Mouse (Mus musculus) kidney, postnatal 4 days (tissue): ENCODE data around the gene Tcf3.

Experiments
- DNase-seq, 2 experiments: peaks; one replicate each; pipeline ENCODE4 v3.0.0; 2021; ENCODE audit warnings: mixed read lengths in 2 of 2

Gene Tcf3

DNA sequence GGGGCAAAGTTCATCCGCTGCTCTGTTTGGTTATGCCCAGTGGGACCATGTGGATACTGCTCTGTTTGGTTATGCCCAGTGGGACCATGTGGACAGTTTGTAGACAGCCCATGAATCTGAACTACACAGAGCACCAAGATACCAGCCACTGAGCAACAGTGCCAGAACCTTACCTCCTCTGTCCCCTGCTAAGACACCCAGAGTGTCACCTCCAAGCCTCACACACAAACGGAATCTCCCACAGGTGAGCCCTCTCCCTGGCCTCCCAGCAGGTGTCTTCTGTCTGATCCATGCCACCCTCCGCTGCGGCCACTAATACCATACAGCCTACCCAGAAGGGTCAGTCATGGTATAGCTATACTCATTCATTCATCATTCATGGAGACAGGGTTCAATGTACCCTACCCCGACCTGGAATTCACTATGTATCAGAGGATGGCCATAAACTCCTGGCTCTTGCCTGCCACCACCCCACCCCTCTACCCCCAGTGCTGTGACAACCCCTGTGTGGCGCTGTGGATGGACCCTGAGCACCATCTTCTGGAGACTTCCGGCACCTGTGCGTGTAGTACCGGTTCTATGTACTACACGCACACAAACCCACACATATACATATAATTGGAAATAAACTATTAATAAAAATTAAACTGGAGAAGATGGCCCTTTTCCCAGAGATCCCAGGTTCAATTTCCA is 27.8 kb downstream of the Tcf3 start:
- peak in 1 of 2 experiments; percentile 54 for DNase-seq

DNA sequence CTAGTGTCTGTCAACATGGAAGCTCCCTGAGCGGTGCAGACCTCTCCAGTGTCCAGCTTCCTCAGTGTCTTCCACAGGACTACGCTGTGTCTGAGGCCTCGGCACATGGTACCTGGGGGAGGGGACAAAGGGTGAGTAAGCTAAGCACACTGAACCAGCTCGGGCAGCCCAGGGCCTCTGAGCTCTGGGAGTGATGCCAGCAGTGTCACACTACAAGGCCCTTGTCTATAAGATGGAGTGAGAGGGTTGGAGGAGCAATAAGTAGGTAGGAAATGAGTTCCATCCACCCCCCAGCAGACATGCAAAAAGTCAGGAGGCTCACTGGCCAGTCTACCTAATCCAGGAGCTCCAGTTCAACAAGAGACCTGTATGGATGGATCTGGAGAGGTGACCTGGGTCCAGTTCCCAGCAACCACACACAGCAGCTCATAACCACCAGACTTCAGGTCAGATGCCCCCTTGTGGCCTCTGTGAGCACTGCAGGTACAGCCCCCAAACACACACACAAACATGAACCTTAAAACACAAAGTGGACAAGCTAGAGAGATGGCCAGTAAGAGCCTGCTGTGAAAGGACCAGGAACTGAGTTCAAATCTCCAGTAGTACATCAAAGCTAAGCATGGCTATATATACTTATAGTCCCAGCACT is 30.3 kb downstream of the Tcf3 start:
- peak; percentile 51 to 55 for DNase-seq

DNA sequence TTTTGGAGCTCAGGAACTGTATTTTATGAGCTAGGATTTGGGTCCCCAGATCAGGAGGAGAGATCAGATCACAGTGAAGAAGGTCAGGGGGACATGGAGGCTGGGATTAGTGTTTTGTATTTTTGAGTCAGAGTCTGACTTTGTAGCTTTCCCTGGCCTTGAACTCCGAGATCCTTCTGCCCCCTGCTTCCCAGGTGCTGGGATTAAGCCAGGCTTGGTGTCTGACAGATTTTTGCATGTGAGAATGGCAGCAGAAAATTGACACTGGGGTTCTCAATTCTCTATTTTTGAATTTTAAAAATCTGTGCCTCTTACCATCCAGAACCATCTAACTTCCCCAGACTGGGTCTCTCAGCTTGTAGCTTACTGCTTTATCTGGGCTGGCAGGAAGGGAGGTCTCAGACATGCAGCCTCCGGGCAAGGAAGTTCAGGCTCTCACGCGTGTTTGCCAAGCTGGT is 32.7 kb downstream of the Tcf3 start:
- no peak for DNase-seq

DNA sequence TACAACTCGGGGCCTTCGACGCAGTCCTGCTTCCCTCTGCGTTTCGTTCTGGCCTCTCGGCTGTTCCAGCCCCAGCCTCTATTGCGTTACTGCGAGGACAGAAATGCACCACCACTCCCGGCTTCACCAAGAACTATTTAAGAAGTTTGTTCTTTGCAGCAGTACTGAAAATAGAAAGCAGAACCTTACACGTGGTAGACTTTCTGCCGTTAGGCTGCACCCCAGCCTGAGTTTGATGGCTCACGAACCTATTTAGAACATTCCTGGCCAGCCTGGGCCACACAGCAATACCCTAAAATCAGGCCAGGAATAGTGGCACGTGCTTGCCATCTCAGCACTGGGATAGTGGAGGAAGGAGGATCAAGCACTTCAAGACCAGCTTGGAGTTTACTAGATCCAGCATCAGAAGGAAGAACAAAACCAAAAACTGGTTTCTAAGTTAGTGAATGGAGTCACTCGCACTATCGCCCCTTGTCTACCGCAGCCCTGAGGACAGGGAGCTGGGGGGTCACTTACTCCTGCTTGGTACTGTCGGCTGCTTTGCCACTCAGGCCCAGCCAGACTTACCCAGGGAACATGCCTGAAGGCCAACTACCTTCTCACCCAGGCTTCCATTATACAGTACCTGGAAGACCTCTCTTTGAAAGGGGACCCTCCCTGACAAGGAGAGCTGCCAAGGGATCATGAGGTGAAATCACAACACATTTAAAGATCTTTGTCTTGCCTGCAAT is 33.3 kb downstream of the Tcf3 start:
- DNase-seq, result no peak

DNA sequence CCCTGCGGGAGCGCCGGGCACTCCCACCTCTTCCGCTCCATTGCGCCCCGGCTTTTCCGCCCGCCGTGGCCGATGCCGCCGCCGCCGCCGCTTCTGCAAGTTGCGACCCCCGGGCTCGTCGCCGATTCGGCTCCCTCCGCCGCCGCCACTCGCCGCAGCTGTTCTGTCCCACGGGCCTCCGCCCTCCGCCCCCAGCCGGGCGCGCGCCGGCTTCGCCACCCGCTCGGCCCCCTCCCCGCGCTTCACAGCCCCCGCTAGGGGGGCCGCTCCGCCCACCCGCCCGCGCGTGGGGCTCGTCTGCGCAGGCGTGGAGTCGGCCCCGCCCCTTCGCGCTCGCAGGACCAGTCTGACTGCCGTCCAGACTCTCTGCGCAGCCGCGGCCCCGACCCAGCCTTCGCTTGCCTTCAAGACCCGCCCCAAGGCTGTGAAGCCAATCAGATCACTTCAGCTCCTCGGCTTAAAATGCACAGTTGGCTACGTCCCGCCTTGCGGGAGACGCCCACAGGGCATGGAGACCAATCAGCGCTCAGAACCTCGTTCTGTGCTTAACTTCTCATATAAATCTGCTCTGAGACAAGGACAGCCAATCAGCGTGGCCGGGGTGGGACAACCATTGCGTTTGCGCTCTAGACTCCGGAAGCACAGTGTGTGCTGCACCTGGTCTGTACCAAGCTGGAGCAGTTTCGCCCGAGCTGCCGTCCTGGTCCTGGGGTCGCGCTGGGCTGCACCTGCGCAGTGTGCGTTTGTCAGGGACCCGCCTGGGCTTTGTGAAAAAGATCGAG is 34.1 kb downstream of the Tcf3 start, which contains the start of gene Mbd3:
Mbd3 (minus strand) TSS at position 360 of the 782 bp plus-strand sequence.
- DNase-seq, result peak; percentile 99 to 100

DNA sequence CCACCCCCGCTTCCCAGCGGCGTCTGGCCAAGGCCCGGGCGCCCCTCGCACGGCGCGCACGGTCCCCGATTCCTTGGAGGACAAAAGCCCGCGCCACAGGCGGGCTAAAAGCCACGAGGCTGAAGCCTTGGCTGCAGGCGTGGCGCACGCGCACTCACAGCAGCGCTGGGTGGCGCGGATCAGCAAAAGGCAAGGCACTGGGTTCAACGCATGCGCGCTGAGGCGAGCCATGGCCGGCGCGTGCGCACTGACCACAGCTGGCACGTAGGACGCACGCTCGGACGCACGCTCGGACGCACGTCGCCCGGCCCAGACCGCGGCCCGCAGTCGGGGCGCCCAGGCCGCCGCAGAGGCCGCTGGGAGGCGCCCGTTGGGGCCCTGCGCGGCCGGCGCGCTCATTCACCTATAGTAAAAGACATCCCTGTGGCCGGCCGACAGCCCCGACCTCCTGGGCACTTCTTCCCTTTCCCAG is 34.7 kb downstream of the Tcf3 start:
- peak; percentile 99 for DNase-seq

DNA sequence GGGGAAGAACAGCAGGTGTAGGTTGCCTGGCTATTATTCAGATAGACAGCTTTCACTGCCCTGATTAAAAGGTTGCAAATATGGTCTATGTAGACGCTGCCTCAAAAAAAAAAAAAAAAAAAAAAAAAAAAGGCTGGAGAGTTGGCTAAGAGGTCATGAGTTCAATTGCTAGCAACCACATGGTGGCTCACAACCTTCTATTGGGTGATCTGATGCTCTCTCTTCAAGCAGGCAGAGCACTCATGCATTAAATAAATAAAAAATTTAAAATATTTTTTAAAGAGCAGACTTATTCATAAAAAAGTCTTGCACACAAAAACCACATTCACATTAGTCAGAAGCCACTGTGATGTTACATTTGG is 35.3 kb downstream of the Tcf3 start:
- DNase-seq, result no peak

DNA sequence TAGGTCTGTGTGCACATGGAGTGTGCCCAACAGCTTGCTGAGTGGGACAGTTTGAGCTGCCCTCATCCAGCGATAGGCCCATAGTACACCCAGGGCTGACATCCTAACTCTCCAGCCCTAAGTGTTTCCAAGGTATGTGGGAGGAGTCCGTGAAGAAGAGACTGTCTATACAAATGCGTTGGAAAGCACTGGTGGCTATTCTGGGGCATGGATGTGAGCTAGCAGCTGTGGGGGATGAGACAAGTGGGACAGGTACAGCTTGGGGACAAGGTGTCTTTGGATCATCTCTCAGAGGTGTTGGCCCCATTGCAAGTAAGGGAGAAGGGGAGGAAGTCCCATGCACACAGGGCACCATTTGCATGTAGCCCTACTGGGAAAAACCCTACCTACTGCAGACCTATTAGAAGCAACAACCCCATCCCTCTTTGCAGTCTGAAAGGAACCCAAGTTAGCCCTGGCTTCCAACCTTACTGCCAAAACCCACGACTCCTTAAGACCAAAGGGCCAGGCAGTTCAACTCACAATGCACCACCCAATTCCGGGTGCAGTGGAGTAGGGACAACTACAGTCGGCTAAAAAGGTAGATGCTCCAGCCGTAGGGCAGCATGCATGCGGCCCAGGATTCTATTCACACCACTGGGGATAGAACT is 35.8 kb downstream of the Tcf3 start:
- DNase-seq, result no peak

DNA sequence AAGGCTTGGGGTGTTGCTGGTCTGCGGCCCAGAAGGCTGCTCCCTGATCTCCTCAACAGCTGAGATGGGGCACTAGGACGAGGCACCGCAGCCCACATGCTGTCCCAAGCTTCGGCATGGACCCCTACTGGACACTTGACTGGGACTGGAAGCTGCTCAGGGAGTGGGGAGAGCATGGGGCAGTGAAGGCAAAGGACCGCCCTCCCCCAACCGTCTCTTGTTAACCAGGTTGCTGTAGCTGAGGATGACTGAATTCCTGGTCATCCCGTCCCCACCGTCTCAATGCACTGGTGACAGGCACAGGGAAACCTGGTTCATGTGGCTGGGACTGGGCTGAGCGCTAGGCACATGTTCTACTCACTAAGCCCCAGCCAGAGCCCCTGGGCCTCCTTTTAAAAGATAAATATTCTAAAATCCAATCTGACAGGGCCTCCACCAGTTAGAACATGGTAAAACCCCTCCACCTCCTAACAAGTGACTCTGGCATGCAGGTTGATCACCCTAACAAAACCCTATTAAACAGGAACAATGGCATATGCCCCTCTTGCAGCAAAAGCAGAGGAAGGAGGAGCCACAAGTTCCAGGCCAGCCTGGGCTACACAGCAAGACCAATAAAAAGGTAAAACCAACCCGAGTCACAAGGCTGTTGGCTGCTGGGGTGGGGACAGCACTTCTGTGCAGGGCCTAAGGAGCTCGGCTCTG is 36.5 kb downstream of the Tcf3 start:
- DNase-seq, result no peak

DNA sequence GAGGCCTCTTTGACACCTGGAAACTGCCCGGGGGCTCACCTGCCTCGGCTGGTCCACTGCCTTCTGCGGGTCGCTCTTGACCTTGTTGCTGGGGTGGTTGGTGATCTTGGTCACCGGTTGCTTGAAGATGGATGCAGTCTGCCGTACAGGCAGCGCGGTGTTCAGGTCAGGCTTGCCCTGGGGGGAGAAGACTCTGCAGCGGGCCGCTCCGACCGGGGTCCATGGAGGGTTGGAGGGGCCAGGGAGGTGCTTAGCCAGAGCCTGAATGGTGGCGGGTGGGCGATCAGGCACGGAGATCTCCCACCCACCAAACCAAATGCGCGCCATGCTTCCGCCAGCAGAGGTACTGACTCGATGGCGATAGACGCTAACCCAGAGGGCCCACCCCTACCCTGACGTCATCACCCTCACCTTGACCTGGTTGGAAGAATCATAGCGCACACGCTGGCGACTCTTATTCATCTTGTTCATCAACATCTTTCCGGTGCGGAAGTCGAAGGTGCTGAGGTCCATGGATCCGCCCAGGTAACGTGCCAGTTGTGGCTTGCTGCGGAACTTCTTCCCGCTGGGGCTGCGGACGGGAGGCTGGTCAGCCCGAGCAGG is 38.3 kb downstream of the Tcf3 start:
- DNase-seq, result no peak

DNA sequence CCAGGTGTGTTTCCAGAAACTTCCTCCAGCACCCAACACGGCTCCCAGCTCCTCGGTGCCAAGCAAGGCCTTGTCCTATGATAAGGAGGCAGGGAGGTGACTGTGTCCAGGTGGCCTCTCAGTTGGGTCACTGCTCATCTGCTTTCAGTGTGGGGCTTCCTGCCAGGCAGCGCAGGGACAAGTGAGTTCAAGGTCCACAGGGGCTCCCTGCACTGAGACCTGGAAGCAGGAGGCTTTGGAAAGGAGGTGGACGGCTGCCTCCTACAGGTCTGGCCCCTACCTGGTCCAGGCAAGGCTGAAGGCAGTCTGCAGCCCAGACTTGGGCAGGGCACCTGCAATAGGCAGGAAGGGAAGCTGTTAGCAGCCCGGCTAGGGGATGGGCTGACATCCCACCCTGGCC is 40.8 kb downstream of the Tcf3 start:
- peak in 1 of 2 experiments; percentile 58 for DNase-seq

DNA sequence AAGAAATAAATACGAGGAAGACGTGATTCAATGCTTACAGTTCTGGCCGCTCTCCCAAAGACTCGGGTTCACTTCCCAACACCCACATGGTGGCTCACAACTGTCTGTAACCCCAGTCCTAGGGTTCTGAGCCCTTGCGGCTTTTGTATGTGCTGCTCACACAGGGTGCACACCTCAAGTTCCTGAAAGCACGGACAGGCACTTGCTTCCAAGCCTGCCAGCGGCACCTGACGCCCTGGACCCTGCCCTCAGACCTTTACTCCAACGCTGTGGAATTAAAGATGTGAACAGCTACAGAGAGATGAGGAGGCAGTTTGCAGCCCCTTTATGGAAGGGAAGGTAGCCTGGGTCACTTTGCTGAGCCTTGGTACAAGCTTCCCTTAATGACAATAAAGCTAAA is 42.8 kb downstream of the Tcf3 start:
- no peak for DNase-seq

DNA sequence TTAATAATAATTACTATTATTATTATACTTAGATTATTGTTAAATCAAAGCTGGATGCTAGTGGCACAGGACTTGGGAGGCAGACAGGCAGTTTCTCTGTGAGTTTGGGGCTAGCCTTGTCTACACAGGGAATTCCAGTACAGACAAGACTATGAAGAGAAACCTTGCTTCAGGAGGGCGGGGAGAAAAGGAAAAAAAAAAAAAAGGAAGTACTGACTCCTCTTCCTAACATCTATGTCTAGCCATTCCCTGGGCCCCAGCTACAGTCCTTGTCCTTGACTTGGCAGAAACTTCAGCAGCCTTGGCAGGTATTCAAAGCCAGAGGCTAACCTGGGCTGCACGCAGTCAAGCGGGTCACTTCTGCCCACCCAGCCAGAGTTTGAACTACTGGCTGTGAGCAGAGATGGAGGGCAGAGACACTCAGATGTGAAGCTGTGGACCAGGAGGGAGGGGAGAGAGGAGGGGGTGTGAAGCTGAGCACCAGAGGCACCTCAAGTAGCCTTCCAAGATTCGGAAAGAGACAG is 44.2 kb downstream of the Tcf3 start:
- no peak for DNase-seq

DNA sequence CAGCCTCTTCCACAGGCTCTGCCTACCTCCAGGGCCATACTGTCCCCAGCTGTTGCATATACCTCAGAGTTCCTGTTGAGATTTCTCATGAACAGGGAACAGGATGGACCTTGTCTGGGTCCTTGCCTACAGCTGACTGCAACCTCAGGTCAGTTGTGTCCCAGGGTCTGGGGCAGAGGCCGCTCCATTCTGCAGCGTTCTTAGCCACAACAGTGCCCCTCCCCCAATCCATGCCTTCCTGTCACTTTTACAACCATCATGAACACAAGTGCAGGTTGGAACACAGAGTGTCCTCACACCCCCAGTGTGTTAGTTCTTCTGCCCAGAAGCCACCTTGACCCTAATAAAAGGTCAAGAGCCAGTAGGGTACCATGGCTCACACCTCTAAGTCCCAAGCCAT is 44.7 kb downstream of the Tcf3 start:
- DNase-seq, result no peak

DNA sequence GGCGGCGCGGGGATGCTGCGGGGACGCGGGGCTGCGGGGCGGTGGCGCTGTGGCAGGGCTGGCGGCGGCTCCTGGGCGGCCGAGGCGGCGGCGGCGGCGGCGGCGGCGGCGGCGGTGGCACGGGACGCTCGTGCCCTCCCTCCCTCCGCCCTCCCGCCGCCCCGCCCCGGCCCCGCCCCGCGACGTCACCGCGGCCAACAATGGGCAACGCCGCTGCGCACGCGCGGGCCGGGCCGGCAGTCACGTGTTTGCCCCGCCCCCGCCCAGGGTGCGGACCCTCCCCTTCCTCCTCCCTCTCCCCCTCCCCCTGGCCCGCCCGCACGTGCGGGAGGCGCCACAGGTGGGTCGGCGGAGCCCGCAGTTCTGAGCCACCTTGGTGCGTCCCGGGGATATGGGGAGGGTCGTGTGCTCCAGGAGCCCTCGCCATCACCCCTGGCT is 45.9 kb downstream of the Tcf3 start, which contains the start of gene Mex3d:
Mex3d (minus strand) TSS at position 138 of the 438 bp plus-strand sequence.
- DNase-seq, result peak; percentile 93 to 96

DNA sequence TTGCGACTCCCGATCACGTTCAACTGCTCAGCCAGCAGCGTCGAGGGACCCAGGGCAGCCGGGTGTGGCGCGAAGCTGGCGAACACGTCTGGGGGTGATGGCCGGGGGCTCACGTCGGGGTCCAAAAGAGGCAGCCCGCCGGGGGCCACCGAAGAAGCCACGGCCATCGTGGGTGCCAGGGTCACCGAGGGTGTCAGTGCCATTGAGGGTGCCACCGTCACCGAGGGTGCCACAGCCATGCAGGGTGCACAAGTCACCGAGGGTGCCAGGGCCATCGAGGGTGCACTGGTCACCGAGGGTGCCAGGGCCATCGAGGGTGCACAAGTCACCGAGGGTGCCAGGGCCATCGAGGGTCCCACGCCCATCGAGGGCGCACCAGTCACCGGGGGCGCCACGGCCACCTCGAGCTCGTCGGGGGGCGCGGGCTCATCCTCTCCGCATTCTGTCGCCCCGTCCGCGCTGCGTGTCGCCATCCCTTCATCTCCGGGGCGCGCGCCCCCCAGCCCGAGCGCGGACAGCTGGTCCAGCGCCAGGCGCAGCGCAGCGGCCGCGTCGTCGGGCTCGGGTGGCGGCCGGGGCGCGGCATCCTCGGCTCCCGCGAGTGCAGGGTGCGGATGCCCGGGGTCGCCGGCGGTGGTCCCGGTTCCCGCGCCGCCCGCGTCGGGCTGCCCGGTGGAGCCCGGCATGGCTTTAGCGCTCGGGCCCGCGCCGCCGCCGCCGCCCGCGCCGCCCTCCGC is 46.5 kb downstream of the Tcf3 start:
- peak; percentile 48 to 67 for DNase-seq

DNA sequence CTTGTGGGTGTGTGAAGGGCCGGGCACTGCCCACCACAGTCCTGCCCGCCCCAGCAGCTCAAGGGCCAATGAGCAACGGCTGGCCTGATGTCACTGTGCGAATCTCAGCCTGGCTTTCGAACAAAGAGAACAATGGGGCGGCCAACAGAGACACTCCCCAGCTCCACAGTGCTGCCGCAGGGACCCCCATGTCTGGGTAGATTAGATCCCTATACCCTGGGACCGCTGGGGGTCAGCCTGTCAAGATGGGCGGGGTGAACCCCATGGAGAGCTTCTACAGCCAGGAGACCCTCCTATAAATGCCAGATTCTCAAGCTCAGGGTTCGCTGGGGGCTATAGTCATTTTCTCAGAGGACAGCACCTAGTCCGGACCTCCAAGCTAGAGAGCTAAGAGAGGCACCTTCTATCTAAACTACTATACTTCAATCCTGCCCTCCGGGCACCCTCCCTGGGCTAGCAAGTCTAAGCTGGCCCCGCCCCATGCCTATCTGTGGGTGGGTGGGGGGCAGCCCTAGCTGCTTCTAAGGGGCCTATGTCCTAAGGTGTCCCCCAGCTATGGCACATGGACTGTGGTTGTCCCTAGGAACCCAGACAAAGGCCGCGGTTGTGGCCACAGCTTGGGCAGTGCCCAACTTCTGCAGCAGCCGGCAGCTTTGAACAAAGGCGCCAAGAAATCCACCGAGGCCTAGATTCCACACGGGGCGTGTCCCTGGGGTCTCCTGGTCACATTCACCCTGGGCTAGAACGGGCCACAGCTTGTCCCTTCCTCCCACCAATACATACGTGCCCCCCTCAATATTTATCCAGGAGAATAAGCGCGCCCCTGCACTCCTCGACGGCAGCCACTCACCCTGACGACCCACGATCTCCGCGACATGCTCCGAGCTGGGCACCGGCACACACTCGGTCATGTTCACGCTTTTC is 47.4 kb downstream of the Tcf3 start:
- peak; percentile 71 to 79 for DNase-seq

DNA sequence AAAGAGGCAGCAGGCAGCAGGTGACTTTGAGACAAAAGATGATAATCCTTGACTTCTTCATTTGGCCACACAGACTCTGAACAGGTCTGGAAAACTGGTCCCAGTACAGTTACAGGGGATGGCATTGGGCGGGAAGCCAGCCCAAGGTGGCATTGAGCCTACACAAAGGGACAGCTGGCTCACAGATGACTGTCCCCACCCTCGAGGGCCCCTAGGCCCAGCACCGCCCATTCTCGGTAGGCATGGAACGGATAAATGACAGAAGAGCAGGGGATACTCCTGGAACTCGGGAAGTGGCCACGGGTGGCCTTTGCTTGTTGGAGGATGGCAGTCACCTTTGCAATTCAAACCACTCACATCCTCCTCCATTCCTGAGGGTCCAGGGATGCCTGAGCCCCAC is 48.1 kb downstream of the Tcf3 start:
- no peak for DNase-seq

DNA sequence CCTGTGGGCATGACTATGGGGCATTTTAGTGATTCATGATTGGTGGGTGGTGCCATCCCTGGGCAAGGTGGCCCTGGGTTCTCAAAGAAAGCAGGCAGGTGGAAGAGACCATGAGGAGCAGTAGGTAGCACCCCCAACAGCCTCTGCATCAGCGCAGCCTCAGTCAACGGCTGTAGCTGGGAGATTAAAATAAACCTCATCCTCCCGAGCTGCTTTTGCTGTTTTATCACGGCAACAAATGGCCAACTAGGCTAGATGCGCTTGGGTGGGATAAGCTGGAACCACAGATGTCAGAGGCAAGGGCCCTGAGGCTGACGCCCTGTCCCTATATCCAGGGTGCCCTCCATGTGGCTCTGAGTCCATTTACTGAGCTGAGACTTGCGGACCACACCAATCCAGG is 48.7 kb downstream of the Tcf3 start:
- DNase-seq, result no peak
